Mouse (Mus musculus) neural tube, embryonic 13.5 days (tissue): Measurements from ENCODE around the gene Btbd9. TPM values are rescaled to one million over a fixed set of nuclear protein-coding genes. Genes with fewer than 3 reads are reported as not detected.
"Not testable (repeated sequence)": the region's sequence is repeated elsewhere in the genome, so short reads cannot be mapped to it uniquely, and the experiment has no call there.

Experiments used
- ATAC-seq: fragments of 200-750 bp; cut with Nextera tagmentation; 2 replicates; pipeline ENCODE4 v1.8.0; 2017; ENCODE audit warnings: low read depth, mild to moderate bottlenecking, moderate TSS enrichment, moderate library complexity
- H3K27ac ChIP-seq: fragments of 300-500 bp; sonication (generic); replicated peaks from 2 replicates; pipeline ENCODE4 v1.5.1; 2015; ENCODE audit warnings: moderate library complexity, mild to moderate bottlenecking, inconsistent platforms
- H3K27me3 ChIP-seq: fragments of 300-500 bp; sonication (generic); 2 replicates; pipeline ENCODE4 v1.6.1; 2015; ENCODE audit warnings: mild to moderate bottlenecking, inconsistent platforms
- H3K36me3 ChIP-seq: fragments of 300-500 bp; sonication (generic); 2 replicates; pipeline ENCODE4 v1.6.1; 2015; ENCODE audit warnings: mild to moderate bottlenecking, inconsistent platforms
- H3K4me1 ChIP-seq: fragments of 300-500 bp; sonication (generic); replicated peaks from 2 replicates; pipeline ENCODE4 v1.6.1; 2015; ENCODE audit warnings: inconsistent platforms
- H3K4me2 ChIP-seq: fragments of 300-500 bp; sonication (generic); 2 replicates; pipeline ENCODE4 v1.6.1; 2015; ENCODE audit warnings: inconsistent platforms, mild to moderate bottlenecking, moderate library complexity
- H3K4me3 ChIP-seq: fragments of 300-500 bp; sonication (generic); 2 replicates; pipeline ENCODE4 v1.5.1; 2015; ENCODE audit warnings: mild to moderate bottlenecking, inconsistent platforms
- H3K9ac ChIP-seq: fragments of 300-500 bp; sonication (generic); 2 replicates; pipeline ENCODE4 v1.6.1; 2015; ENCODE audit warnings: moderate library complexity, mild to moderate bottlenecking, inconsistent platforms
- H3K9me3 ChIP-seq: fragments of 300-500 bp; sonication (generic); 2 replicates; pipeline ENCODE4 v1.6.1; 2016; ENCODE audit warnings: inconsistent platforms
- WGBS: fragments of 180-500 bp; shearing (Covaris S2); methylation state at CpG from one replicate; pipeline ENCODE4 v1.1.7; 2015; 5-methylcytosine and 5-hydroxymethylcytosine counted together
- polyA plus RNA-seq: library from polyadenylated mRNA; unstranded; fragments of >200 nt; fragmentation: Nextera tagmentation; extraction: Ambion mirVana; gene quantifications from 2 replicates; pipeline ENCODE4 v1.2.1, GENCODE M21; 2015

Btbd9 gene
- 122 and 126 TPM in 2 replicates for polyA plus RNA-seq

DNA sequence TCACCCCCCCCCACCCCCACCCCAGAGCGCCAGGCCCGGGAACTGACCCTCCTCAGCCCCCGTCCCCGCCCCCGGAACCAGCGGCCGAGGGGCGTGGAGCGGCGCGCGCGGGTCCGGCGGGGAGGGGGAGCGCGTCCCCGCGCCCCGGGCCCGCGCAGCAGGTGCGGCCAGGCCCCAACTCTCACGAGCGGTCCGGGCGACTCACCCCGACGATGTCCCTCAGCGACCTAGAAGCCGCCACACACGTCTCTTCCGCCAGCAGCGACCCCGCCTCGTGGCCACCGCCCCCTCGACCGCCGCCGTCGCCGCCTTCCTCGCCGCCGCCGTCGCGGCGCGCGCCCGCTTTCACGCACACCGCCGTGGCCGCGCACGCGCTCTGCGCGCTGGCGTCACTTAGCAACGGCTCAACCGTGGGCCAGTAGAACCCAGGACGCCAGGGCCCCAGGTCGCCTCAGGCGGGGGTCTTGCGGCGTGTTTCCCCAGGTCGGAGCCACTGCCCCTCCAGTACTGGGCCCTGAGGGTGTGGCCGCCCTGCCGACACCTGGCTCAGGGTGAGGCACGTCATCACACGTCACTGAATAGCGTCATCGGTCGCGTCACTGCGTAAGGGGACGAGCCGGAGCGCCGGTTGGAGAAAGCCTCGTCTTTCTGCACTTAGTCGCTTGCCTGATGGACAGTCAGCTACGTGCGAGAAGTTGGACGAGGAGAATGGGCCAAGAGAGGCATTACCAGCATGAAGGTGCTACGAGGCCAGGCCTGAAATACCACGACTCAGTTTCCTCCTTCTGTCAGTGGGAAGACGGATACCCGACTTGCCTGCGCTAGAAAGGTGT, at the start of gene Btbd9:
Btbd9 (minus strand) TSS at position 548 of the 833 bp plus-strand sequence.
- peak within 1 kb of the TSS; percentile 79 for H3K9ac ChIP-seq
- H3K9me3 ChIP-seq = no peaks in the 10 kb centered on the region
- peak within 1 kb of the TSS; percentile 95 for H3K27ac ChIP-seq
- peak within 1 kb of the TSS; percentile 87 for H3K4me2 ChIP-seq
- no peaks in the 10 kb centered on the region for H3K27me3 ChIP-seq
- H3K4me3 ChIP-seq = peak within 1 kb of the TSS; percentile 65
- H3K36me3 ChIP-seq = no peaks in the 10 kb centered on the region
- under 1% methylated on average over 89 of the region's 94 CpGs for WGBS
- peak; percentile 95 for ATAC-seq
- H3K4me1 ChIP-seq = peaks cover 32% of the 10 kb centered on the region

DNA sequence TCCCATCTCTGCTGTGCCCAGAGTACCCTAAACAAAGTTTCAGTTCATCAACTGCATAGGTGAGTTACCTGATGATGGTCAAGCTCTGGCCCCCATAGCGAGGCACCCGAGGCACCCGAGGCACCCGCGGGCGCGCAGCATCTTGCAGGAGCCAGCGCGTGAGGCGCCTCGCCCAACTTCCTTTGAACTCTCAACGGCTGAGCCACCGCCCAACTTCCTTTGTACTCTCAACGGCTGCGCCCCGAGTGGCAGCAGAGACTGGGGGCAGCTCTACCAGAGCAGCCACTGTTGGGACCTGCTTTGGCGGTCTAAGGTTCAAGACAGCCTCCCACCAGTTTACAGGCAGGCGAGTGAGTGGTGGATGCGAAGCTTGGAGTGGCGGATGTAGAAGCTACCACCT, 47.8 kb upstream of the Btbd9 start, which contains the start of gene Dnah8:
Dnah8 (plus strand) TSS at position 223 of the 400 bp plus-strand sequence.
- H3K27ac ChIP-seq, H3K9ac ChIP-seq, H3K36me3 ChIP-seq, H3K4me3 ChIP-seq, H3K9me3 ChIP-seq, H3K4me1 ChIP-seq, H3K27me3 ChIP-seq, H3K4me2 ChIP-seq, ATAC-seq: not testable (repeated sequence)
- WGBS = no CpG with 5 or more reads among the region's 20 CpGs

DNA sequence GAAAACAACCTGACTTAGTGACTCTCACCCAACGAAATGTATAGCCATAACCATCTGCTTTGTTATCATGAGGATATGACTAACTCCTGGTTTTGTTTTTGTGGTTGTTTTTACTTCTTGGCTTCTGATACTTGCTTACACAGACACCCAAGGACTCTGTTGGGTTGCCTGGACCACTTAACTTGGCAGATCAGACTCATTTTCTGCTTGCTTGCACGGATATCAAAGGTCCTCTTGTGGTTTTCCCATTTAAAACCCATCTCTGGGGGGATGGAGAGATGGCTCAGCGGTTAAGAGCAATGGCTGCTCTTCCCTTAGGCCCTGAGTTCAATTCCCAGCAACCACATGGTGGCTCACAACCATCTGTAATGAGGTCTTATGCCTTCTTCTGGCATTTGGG, 46.9 kb upstream of the Btbd9 start:
- Histone ChIP-seq H3K27me3 (no peaks in the 10 kb centered on the region), H3K4me1 (no peaks in the 10 kb centered on the region), H3K4me3 (no peak overlapping the region), H3K4me2 (no peak overlapping the region), H3K9me3 (no peaks in the 10 kb centered on the region), H3K9ac (no peak overlapping the region), H3K36me3 (no peaks in the 10 kb centered on the region), H3K27ac (no peak overlapping the region)
- WGBS = 81% methylated on average over 3 of the region's 3 CpGs
- no peak for ATAC-seq

DNA sequence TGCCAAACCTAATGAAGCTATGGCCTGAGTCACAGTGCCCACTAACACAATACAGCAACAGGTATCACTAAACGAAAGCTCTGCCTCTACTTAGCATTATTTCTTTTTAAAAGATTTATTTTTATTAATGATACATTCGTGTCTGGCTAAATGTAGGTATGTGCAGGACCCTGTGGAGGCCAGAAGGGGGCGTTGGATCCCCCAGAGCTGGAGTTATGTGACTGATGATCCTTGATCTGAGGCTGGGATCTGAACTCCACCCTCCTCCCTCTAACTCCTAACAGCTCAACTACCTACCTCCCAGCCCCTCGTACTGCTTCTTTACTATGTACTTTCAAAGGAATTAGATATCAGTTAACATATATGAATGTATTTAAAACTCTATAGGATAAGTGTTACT, 45.2 kb upstream of the Btbd9 start:
- H3K4me2 ChIP-seq = no peak overlapping the region
- whole genome bisulfite sequencing = 74% methylated on average over 4 of the region's 4 CpGs
- H3K27me3 ChIP-seq = no peaks in the 10 kb centered on the region
- no peaks in the 10 kb centered on the region for H3K36me3 ChIP-seq
- no peaks in the 10 kb centered on the region for H3K9me3 ChIP-seq
- no peak for ATAC-seq
- H3K9ac ChIP-seq = no peak overlapping the region
- no peak overlapping the region for H3K27ac ChIP-seq
- no peak overlapping the region for H3K4me3 ChIP-seq
- no peaks in the 10 kb centered on the region for H3K4me1 ChIP-seq

DNA sequence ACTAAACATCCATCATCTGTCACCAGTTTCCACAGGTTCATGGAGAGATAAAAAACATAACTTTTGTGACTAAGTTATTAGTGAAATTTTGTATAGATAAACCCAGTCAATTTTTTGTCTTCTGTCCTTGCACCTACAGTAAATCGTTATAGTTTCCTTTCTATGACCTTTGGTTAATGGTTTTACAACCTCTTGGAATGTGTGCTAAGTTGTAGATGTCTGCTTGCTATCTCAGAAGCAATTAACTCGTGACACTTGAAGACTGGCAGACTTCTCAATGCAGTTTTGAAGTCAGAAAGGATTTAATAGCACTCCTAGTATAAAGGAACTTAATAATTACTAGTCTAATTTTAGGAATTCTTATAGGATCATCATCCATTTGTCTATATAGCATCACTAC, 44.3 kb upstream of the Btbd9 start:
- Histone ChIP-seq H3K9me3 (no peaks in the 10 kb centered on the region), H3K4me1 (no peaks in the 10 kb centered on the region), H3K4me3 (no peak overlapping the region), H3K4me2 (no peak overlapping the region), H3K9ac (no peak overlapping the region), H3K36me3 (no peaks in the 10 kb centered on the region), H3K27ac (no peak overlapping the region), H3K27me3 (no peaks in the 10 kb centered on the region)
- no peak for ATAC-seq
- 65% methylated on average over 2 of the region's 2 CpGs for WGBS

DNA sequence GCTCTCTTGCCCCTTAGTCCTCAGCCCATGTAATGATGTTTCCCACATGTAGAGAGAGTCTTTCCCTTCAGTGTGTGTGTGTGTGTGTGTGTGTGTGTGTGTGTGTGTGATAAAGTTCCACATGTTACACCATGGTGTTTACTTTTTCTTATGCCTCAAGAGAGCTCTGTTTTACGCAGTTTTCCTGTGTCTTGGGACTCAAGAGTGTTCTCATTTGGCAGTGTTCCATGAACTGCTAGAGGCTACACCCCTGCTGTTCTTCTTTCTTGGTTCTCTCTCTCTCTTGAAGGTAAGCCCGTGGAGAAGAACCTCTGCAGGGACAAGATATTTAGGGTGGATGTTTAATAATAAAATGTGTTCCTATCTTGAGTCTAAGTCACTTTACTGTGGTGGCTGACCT, 42.9 kb upstream of the Btbd9 start:
- ATAC-seq = no peak
- no peaks in the 10 kb centered on the region for H3K27me3 ChIP-seq
- no peaks in the 10 kb centered on the region for H3K9me3 ChIP-seq

DNA sequence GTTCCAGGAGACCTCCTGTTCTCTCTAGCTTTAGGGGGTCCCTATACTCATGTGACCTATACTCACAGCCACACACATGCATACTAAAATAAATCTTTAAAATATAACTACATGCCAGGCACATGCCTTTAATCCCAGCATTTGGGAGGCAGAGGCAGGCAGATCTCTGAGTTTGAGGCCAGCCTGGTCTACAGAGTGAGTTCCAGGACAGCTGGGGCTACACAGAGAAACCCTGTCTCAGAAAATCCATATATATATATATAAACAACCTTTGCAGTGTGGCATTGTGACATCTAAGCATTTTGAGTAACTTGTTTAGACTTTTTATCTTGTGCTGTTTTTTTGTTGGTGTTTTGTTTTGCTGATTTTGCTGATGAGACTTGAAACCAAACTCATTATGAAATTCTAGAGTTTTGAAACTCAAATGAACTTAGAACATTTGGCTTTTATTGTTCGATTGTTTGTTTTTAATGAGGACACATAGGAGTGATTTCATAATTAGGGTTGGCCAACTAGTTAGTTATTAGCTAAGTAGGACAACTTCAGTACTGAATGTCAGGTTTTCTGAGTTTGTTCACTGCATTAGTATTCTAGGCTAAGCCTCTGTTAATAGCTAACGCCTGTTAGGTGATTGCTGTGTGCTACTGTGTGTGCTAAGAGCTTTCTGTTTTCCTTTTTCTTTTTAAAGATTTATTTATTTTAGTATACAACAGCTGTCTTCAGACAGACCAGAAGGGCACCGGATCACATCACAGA, 42.0 kb upstream of the Btbd9 start:
- WGBS = 78% methylated on average over 3 of the region's 3 CpGs
- Histone ChIP-seq H3K4me2 (no peak overlapping the region), H3K4me1 (no peaks in the 10 kb centered on the region), H3K4me3 (no peak overlapping the region), H3K27me3 (no peaks in the 10 kb centered on the region), H3K9ac (no peak overlapping the region), H3K9me3 (no peaks in the 10 kb centered on the region), H3K36me3 (no peaks in the 10 kb centered on the region), H3K27ac (no peak overlapping the region)
- ATAC-seq = no peak

More for the DNA sequence above, 42.9 kb upstream of the Btbd9 start:
- no peak overlapping the region for H3K4me3 ChIP-seq
- no peak overlapping the region for H3K9ac ChIP-seq
- no peaks in the 10 kb centered on the region for H3K4me1 ChIP-seq
- 46% methylated on average over 2 of the region's 2 CpGs for WGBS
- no peak overlapping the region for H3K4me2 ChIP-seq
- H3K27ac ChIP-seq = no peak overlapping the region
- no peaks in the 10 kb centered on the region for H3K36me3 ChIP-seq

DNA sequence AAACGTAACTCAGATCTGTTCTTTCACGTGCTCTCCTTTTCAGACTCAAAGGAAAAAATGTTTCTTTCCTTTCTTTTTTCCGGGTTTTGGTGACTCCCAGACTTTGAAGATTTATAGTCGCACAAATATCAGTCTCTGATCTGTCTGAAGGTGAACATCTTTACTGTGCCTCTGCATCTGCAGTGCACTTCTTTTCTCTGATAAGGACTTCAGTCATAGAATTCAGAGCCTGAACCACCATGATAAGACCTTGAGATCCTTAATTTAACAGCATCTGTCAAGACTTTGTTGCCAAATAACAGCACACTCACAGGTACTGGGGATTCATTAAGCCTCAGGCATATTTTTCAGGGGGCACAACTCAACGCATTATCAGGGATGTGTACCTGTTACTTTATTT, 39.9 kb upstream of the Btbd9 start:
- Histone ChIP-seq H3K27ac (no peak overlapping the region), H3K36me3 (no peaks in the 10 kb centered on the region), H3K4me3 (no peak overlapping the region), H3K4me2 (no peak overlapping the region), H3K9ac (no peak overlapping the region), H3K27me3 (no peaks in the 10 kb centered on the region), H3K4me1 (peaks cover 9% of the 10 kb centered on the region), H3K9me3 (no peaks in the 10 kb centered on the region)
- 87% methylated on average over 5 of the region's 5 CpGs for WGBS
- no peak for ATAC-seq

DNA sequence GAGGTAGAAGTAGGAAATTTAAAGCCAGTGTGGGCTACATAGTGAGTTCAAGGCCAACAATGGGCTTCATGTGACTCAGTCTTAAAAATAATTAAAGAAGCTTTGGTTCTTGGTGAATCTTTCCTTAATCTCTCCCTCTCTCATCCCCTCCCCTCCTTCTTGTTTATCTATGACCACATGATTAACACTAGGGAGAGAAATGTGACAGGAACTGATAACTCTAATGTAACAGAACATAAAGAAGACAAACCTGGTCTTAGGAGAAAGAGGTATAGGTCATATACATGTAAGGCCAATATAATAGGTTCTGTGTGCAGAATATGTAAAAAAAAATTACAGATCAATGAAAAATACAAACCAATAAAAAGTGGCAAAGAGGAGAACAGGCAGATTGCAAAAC, 37.1 kb upstream of the Btbd9 start:
- Histone ChIP-seq H3K4me1 (peaks cover 18% of the 10 kb centered on the region), H3K27me3 (no peaks in the 10 kb centered on the region), H3K27ac (no peak overlapping the region), H3K9ac (no peak overlapping the region), H3K4me2 (no peak overlapping the region), H3K36me3 (no peaks in the 10 kb centered on the region), H3K9me3 (no peaks in the 10 kb centered on the region), H3K4me3 (no peak overlapping the region)
- no peak for ATAC-seq

DNA sequence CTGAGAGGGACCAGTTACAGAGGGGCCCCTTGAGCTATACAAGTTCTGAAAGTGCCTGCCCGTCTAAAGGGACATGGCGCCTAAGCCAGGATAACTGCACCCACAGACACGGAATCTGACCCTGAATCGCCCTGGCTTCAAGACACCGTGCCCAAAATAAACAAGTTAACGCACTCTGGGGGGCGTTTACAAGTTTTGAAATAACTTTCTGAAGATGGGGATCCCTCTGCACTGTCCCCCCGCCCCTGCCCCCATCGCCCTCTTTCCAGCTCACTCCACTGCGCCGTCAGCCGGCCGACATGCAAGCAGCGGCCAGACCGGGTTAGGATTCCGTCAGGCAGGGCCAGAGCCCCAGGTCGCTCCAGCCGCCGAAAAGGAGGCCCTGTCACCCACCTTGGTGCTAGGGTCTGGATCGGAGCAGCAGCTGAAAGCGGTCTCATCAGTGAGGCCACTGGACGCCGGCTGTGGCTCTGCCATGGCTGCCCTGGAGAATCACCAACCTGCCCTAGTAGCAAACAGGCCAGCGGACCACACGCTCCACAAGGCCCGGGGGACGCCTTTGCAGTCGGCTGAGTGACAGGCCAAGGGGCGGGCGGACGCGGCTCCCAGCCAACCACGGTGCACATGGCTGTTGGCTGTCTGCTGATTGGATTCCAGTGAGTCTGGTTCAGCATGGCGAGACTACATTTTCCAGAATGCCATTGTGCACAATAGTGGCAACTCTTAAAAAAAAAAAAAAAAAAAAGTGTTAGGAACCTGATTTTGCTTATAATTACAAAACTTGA, 36.0 kb upstream of the Btbd9 start:
- H3K9ac ChIP-seq = peak overlapping the region; percentile 82
- peak; percentile 99 for ATAC-seq
- no peaks in the 10 kb centered on the region for H3K36me3 ChIP-seq
- peak overlapping the region; percentile 71 for H3K4me2 ChIP-seq
- WGBS = under 1% methylated on average over 34 of the region's 34 CpGs
- no peaks in the 10 kb centered on the region for H3K9me3 ChIP-seq
- peak overlapping the region; percentile 73 for H3K4me3 ChIP-seq
- peaks cover 28% of the 10 kb centered on the region for H3K4me1 ChIP-seq
- no peaks in the 10 kb centered on the region for H3K27me3 ChIP-seq
- H3K27ac ChIP-seq = peak overlapping the region; percentile 81

DNA sequence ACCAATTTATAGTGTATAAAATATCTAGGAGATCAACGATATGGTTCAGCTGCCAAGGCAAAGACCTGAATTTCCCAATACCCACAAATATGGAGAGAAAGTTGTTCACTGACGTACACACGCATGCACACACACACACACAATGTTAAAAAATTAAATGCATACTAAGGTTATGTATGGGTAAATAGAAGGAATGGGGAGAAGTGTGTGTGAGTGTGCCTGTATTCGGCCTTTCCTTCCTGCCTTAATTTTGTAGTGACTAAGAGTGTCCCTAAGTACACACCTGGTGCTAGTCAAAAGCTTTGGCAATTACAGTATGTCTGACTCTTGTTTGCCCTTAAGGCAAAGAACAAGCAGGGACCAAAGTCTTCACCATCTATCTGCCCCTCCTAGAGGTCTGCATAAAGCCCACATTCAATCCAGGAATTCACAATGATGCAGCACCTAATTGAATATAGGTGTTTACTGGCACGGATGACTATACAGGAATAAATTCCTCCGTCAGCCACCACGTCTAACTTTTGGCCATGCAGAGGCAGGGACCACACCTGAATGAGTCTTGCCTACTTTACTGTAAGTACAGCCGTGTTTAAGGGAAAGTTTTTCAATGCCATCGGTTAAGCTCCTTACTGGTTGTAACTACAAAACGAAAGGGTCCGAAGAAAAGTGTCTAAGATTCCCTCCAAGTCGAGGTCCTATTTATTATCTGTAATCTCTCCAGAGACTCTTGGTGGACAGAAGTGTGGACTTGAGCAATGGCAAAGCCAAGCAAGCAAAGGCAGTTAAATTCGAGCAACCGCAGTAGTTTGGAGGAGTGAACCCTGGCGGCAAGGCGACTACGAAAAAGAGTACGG, 35.2 kb upstream of the Btbd9 start:
- Histone ChIP-seq H3K4me2 (peak overlapping the region; percentile 71), H3K27me3 (no peaks in the 10 kb centered on the region), H3K4me3 (peak overlapping the region; percentile 73), H3K4me1 (peaks cover 31% of the 10 kb centered on the region), H3K27ac (peak overlapping the region; percentile 81; the same call in 1 of the 2 replicates), H3K9ac (peak overlapping the region; percentile 82), H3K9me3 (no peaks in the 10 kb centered on the region), H3K36me3 (no peaks in the 10 kb centered on the region)
- 28% methylated on average over 18 of the region's 18 CpGs for WGBS
- ATAC-seq = no peak
